Mouse (Mus musculus) splenic B cell, adult 2 months (primary cell): ENCODE results near the gene Foxc1.

Experiments
- DNase-seq: peaks from one replicate; pipeline ENCODE4 v3.0.0-alpha.2; 2011; ENCODE audit warnings: low read depth, low spot score
- H3K27me3 ChIP-seq: 2 replicates; pipeline ENCODE4 v1.6.1; 2012; ENCODE audit warnings: mild to moderate bottlenecking, low read length, moderate library complexity, mixed read lengths; ENCODE audit not compliant: control insufficient read depth, poor library complexity, insufficient read depth, severe bottlenecking
- H3K36me3 ChIP-seq: 2 replicates; pipeline ENCODE4 v1.6.1; 2012; ENCODE audit warnings: mild to moderate bottlenecking, low read length, moderate library complexity, mixed read lengths; ENCODE audit not compliant: control insufficient read depth, poor library complexity, insufficient read depth, severe bottlenecking

Foxc1 gene

DNA sequence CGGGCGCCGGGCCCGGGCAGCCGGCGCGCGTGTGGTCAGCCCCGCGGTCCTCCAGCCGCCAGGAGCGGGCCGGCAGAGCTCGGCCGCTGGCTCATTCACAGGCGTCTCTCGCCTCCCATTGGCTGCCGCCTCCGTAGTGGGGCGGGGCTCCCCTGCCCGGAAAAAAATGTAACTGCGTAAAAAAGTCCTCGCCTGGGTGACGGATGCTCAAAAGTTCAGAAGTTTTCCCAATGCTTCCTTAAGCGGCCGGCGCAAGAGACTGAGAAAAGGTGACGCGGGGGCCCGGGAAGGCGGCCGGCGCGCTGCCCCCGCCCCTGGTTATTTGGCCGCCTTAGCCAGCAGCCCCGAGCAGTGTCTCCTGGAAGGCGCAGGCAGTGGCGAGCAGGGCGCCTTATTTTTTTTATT is at the start of gene Foxc1:
Gene Foxc1, plus strand, starts transcription at position 206 of the 405 bp plus-strand sequence.
- peak; percentile 46 for DNase-seq
- Histone ChIP-seq H3K36me3 (no peaks in the 10 kb centered on the region), H3K27me3 (no peaks in the 10 kb centered on the region; the same call in 1 of the 2 replicates)

DNA sequence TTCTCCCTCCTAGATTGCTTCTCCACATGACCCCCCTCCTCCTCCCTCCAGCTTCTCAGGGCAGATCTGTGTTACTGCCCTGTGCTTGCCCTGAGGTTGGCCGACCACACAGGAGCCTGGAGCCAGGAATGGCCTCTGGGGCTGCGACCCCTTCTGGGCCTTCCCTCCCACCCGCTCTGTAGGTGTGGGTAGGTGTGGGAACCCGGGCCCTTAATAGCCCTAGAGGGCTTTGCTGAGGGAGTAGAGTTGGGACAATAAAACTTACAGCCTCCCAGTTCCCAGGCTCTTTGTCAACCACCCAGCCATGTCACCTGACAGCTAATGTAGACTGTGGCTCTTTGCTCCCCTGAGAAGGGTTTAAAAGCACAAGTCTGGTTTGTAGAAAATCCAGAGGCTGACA is 46.0 kb upstream of the Foxc1 start:
- Histone ChIP-seq H3K27me3 (no peaks in the 10 kb centered on the region), H3K36me3 (no peaks in the 10 kb centered on the region)
- DNase-seq = no peak

DNA sequence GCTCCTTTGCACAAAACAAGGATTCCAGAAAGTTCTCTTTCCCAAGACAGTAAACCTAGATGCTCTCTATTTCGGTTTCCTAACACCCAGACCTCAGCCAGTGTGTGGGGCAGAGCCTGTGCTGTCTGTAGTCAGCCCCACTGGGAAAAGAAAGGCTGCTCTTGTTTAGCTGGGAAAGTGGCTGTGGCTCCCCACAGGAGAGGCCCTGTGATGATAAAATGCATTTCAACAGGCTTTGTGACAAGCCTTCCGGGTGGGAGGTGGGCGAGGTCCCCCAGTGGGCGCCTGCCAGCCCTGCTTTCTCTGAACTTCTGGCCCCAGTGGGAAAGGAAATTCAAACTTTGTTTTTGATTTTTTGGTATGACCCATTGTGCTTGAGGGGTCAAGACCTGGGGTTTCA is 45.4 kb upstream of the Foxc1 start:
- DNase-seq = no peak
- Histone ChIP-seq H3K27me3 (no peaks in the 10 kb centered on the region), H3K36me3 (no peaks in the 10 kb centered on the region)

DNA sequence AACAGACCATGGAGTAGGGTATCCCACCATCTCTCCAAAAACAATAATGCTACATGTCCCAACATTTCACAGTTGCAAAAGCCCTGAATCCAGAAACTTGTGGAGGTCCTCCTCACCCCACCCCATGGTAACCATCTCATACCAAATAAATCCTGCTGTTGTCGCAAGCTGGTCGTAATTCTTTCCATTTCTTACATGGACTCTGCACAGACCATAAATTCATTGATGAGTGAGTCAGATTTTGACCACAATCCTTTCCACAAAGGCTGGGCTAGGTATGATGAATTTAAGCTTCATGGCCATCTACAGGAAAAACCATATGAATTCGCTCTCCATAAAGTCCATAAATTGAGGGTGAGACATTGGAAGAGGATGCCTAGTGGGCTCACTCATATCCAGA is 42.0 kb upstream of the Foxc1 start:
- Histone ChIP-seq H3K36me3 (no peaks in the 10 kb centered on the region), H3K27me3 (no peaks in the 10 kb centered on the region)
- no peak for DNase-seq

DNA sequence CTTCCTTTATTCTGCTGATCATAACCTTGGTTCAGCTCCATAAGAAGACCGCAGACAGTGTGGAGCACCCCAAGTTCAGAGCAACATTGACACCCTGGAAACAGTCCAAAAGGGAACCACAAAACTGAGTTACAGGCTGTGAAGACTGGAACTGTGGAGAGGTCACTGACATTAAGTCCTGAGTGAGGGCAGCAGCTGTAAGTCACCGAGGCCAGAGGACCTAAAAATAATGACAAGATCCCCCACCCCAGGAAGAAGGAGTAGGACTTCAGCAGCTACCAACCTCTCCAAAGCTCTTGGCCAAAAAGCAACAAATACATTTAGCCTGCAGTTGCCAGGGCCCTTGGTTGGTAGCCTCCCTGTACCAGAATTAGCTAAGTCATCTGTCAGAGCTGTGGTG is 40.9 kb upstream of the Foxc1 start:
- DNase-seq = no peak
- H3K27me3 ChIP-seq = no peaks in the 10 kb centered on the region

DNA sequence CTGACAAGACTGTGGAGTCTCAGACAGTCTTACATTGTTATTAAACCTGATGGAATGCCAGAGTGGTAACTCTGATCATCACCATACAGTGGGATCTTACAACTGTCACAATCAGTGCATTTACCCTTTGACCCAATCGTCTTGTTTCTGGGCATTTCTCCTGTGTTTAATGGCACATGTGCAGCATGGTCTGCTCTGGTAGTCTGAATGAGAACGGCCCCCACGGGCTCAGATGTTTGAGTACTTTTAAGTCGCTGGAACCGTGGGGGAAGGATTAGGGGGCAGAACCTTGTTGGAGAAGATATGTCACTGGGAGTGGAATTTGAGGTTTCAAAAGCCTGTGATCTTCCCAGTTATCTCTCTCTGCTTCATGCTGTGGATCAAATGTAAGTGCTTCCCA is 33.6 kb upstream of the Foxc1 start:
- no peak for DNase-seq
- Histone ChIP-seq H3K36me3 (no peaks in the 10 kb centered on the region), H3K27me3 (no peaks in the 10 kb centered on the region)

More for the DNA sequence above, 40.9 kb upstream of the Foxc1 start:
- no peaks in the 10 kb centered on the region for H3K36me3 ChIP-seq

DNA sequence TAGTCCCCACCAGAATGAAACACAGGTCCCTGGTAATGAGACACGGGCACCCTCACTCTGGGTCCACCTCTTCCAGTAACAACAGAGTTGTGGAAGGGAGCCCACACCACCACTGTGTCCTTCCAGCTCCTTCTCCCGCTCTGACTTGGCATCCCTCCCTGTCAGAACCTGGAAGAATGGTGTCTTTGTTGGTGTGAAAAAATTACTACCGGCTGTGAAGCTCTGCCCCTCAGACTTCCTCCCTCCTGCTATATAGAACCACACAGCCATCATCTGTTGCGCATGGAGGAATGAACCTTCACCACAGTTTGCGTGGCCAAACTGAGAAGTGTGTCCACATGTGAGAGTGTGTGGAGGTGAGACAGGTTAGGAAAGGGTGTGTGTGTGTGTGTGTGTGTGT is 30.7 kb upstream of the Foxc1 start:
- Histone ChIP-seq H3K36me3 (no peaks in the 10 kb centered on the region), H3K27me3 (no peaks in the 10 kb centered on the region)
- no peak for DNase-seq

DNA sequence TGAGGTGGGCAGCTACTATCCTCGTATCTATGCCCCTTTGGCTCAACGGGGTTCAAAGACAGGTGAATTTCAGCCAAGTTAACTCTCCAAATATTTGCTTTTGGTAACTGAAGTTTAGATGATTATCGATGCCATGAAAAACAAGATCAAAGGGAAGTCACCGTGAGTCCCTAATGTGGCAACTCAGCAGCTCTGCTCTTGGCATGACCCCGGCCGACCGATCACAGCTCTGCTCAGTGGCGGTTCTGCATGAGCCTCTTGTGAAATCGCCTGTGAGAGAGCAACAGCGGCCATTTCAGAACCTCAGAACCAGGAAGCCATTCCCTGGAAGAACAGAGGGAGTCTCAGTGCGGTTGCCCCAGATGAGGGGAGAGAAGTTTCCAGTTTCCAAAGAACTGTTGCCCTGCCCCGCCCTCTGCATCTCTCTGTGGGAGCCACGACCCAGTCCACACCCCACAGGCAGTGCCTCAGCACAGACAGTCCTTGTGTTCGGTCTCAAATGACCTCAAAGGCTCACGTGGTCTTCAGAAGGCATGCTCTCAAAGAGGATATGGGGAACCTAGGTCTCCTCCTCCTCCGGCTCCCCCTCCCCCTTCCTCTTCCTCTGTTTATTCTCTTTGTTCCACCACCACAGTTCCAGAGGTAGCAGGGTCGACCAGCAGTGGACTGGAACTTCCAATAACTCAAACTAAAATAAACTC is 27.0 kb upstream of the Foxc1 start:
- DNase-seq = no peak
- no peaks in the 10 kb centered on the region for H3K27me3 ChIP-seq
- no peaks in the 10 kb centered on the region for H3K36me3 ChIP-seq

DNA sequence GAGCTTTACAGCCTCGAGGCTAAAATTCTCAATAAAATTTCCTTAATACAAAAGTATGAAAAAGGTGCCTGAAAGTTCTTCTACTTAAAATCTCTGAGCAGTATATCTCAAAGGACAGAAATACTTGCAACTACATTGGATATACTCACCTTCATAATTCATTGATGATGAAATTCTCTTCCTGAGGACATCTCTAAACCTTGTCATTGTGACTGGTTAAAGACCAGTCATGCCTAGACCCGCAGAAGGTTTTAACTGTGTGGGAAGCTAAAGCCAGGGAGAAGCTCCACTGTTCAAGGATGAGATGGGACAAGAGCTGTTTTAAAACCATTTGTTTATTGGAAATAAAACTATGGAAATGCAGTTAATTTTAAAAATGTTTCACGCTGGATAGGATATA is 26.1 kb upstream of the Foxc1 start:
- Histone ChIP-seq H3K36me3 (no peaks in the 10 kb centered on the region), H3K27me3 (no peaks in the 10 kb centered on the region)
- DNase-seq = no peak

DNA sequence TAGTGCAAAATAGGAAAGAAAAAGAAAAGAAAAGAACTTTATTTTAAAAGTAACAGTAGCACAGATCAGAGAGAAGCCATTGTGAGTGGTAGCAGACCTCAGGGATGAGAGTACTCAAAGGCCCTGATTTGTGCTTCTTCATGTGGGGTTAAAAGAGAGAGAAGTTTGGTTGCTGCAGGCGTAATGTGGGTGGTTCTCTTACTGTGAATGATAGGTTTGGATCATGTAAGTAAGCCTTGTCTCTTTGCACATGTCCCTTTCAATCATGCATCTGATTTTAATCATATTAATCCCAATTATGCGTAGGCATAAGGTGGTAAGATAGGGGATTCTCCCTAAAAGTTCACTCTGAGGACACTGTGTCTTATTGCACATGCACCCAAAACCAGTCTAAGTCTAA is 24.4 kb upstream of the Foxc1 start:
- H3K36me3 ChIP-seq = no peaks in the 10 kb centered on the region
- no peaks in the 10 kb centered on the region for H3K27me3 ChIP-seq
- no peak for DNase-seq

DNA sequence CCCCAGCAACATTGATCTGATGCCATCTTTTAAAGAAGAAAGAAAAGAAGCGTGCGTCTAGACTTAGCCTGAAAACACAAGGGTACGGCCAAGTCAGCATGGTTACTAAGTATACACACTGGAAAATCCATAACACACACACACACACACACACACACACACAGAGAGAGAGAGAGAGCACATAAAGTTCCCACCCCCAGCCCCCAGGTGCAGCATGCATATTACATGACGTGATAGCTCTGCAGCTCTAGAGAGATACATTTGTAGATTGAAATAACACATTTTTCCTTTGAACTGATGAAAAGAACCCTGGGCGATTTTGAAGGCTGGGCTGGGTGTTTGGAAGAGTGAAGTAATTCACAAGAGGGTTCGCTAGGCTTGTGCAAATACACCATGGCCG is 21.7 kb upstream of the Foxc1 start:
- Histone ChIP-seq H3K36me3 (no peaks in the 10 kb centered on the region), H3K27me3 (no peaks in the 10 kb centered on the region)
- DNase-seq = no peak

DNA sequence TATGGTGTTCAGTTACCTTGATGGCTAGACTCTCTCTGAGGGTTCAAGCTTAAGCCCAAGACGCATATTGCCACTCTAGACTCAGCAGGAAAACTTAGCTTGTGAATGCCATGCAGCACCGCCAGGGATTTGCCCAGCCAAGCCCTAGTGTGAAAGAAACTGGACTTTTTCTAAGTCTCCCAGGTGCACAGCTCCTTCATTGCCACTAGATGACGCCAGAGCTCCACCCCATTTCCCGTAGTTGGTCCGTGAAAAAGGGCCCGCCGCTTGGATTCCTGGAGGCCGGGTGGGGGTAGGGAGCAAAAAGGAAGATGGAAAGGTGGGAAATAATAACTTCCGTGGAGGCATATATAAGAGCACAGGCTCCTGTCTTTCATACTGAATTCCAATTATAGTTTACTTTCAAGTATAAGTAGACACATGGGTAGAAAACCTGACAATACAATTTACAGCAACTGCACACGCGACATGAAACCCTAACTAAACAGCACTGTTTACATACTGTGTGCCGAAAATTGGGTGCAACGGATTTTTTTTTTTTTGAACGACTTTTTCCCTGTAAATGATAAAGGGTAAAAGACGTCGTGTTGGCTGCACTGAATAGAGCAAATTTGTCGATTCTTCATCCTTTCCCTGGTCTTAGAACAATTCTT is 13.8 kb upstream of the Foxc1 start:
- H3K36me3 ChIP-seq = no peaks in the 10 kb centered on the region
- DNase-seq = peak; percentile 52

DNA sequence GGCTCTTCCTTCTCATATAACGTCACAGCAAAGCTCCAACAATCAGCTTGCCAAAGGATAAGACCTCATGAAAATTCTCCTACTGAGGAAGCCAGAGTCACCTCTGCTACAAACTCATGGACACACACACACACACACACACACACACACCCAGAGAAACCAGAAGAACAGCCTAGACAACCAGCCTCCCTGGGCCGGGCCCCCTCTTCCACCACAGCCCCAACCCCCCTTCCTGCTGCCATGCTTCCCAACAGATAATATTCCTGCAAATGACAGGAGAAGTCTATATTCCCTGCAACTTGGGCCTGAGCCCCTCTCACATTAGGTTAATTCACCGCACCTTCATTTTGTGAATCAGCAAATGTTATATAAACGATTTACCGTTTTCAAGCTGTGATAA is 13.3 kb upstream of the Foxc1 start:
- DNase-seq = no peak
- Histone ChIP-seq H3K27me3 (no peaks in the 10 kb centered on the region), H3K36me3 (no peaks in the 10 kb centered on the region)

More for the DNA sequence above, 13.8 kb upstream of the Foxc1 start:
- H3K27me3 ChIP-seq = no peaks in the 10 kb centered on the region

DNA sequence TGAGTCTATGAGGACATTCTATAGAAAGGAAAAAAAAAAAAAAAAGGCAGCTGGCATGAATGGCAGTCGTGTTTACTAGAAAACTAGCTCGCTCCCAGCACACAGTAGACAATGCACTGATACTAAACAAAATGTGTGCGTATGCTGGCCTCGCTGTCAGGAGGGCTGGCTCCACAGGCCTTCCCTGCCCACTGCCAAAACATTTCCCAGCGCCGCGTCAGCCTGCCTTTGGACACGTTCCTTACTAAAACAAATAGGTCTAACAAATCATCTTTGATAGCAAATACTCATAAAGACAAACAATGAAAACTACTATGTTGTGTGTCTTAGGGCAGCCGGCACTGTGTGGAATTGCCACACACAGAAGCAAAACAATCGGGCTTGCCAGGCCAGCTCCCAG is 9.1 kb upstream of the Foxc1 start:
- H3K36me3 ChIP-seq = no peaks in the 10 kb centered on the region
- DNase-seq = no peak
- no peaks in the 10 kb centered on the region; the same call in 1 of the 2 replicates for H3K27me3 ChIP-seq

DNA sequence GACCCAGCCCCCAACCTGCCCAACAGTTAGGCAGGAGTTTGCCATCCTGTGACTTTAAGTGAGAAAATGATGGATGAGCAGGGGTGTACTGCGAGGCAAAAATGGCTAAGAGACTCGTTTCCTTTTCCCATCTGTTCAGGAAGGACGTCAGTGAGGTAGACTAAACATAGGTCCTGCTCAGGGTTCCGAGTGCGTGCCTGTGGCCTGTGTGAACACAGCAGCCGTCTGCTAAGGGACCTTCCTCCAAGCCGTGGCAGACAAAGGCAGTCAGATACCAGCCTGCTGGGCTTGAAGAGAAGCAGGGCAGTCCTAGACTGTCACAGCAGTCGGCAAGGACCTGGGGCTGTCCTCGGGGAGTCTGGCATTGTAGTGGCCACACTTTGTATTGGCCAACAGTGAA is 8.4 kb upstream of the Foxc1 start:
- Histone ChIP-seq H3K36me3 (no peaks in the 10 kb centered on the region), H3K27me3 (no peaks in the 10 kb centered on the region; the same call in 1 of the 2 replicates)
- no peak for DNase-seq
